Mouse (Mus musculus) large intestine, adult 2 months (tissue): ENCODE results near the gene Nlrx1. TPM values are rescaled to one million over a fixed set of nuclear protein-coding genes. Genes with fewer than 3 reads are reported as not detected.

Experiments
- DNase-seq: peaks from one replicate; pipeline ENCODE4 v3.0.0-alpha.2; 2012; ENCODE audit warnings: low read depth, low spot score
- WGBS: fragments of 180-500 bp; shearing (Covaris S2); methylation state at CpG from one replicate; pipeline ENCODE4 v1.1.7; 2018; 5-methylcytosine and 5-hydroxymethylcytosine counted together
- polyA plus RNA-seq: library from polyadenylated mRNA; depleted of rRNA; stranded (reverse); fragments of >200 nt; gene quantifications from 2 replicates; pipeline ENCODE4 v1.2.3, GENCODE M21; 2012; rRNA removed

Nlrx1 gene
- polyA plus RNA-seq, 1 experiment: 14.5 TPM

DNA sequence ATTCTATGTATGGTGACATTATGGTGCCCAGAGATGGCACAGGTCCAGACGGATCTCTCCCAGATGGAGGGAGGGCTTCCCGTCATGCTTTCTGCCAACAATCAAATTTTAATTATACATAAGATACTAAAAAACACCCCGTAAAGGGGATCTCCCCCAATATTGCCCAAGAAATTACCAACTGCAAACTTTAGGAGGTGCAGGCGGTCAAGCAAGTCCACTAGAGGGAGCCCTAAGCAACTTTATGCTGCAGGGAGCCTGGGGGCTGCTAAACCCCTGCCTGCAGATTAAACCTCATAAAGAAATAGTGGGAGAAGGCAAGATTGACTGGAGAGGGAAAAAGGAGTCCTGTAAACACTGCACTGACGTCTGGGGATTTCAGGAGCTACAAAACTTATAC is 29.0 kb downstream of the Nlrx1 start:
- 8% methylated on average over 5 of the region's 5 CpGs for WGBS
- no peak for DNase-seq

DNA sequence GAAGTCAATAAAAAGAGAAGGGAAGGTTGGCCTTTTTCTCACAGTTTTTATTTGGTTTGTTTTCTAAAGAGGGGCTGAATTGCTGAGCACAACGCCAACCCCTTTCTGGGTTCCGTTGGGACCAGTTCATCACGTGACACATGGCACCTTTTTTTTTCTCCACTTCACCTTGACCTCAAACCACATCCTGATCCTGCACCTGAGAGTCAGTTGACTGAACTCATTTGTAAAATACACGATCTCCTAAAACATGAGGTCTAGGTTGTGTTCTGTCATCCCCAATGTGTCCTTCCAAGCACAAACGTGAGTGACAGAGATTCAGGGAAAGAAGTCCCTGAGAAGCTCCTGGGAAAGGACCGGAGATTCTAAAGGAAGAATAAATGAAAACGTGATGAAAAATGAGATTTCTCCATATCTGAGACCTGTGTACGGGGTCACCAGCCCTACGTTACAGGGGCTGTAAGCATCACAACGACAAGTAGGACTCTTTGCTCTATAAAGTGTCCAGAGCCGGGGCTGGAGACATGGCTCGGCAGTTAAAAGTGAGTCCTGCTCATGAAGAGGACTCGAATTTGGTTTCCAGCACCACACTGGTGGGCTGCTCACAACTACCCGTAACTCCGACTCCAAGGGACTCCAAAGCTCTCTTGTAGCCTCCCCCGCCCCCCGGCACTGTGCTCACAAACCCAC is 29.8 kb downstream of the Nlrx1 start:
- no peak for DNase-seq
- 82% methylated on average over 17 of the region's 17 CpGs for WGBS

DNA sequence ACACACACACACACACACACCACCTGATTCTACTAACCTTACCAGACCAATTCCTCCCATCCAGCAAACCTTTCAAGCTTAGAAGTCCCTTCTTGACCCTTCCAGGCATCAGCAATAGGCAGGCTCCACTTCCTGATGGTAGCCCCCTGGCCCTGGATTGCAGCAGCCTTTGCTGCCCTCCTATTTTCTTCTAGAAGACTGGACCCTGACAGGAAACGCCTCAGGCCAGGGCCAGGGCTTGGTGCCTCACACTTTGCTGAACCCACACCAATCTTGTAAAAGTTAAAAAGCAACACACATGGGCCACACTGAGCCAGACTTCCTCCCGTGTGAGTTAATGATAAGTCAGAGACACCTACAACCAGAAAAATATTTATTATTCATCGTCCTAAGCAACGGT is 31.3 kb downstream of the Nlrx1 start:
- no peak for DNase-seq
- 34% methylated on average over 4 of the region's 4 CpGs for WGBS

DNA sequence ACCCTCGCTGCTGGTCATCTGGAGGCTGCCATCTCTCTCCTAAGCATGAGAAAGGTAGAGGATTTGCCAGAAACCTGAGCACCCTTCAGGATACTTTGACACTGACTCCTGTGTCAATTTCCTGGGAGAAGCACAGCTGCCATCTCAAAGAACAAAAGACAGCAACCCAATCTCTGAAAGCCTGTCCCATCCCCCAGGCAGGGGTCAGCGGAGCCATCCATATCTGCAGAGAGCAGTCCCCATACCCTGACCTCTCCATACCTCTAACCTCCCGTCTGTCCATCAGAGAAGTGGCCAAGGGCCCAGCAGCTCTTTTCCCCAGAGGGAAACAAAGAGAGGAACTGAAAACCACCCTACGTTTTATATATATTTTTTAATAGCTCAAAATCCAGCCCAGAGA is 31.8 kb downstream of the Nlrx1 start:
- DNase-seq: no peak
- WGBS: 71% methylated on average over 4 of the region's 4 CpGs

DNA sequence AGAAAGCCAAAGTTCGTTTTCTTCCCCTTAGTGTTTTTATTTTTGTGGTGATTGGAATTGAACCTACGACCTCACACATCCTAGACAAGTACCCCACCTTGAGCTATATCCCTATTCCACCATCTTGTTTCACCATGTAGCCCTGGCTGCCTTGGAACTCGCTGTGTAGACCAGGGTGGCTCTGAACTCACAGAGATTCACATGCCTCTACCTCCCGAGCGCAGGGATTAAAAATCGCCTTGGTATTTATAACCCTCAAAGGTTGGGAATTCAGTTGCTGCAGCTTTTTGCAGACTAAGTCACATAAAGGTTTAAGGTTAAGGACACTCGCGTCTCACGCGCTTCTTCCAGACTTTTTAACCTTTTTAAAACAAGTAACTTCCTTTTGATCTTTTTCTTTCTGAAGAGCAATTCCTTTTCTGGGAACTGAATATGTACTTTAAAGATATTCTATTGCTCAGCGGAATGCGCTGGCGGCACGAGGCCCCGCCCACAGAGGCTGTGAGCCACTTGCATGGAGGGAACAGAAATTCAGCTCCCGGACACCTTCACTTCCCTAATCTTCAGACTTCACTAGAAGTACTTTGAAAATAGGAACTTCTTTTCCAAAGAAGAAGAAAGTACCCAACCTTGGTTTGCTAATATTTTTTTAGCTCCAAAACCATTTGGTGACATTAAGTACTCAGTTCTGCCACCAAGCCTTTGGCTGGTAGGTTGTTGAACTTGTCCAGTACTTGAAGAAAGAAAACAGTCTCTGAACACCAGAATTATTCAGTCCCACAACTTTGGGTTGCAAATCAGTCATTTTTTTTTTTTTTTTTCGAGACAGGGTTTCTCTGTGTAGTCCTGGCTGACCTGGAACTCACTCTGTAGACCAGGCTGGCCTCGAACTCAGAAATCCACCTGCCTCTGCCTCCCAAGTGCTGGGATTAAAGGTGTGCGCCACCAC is 33.6 kb downstream of the Nlrx1 start:
- 14% methylated on average over 19 of the region's 19 CpGs for WGBS
- DNase-seq: no peak

DNA sequence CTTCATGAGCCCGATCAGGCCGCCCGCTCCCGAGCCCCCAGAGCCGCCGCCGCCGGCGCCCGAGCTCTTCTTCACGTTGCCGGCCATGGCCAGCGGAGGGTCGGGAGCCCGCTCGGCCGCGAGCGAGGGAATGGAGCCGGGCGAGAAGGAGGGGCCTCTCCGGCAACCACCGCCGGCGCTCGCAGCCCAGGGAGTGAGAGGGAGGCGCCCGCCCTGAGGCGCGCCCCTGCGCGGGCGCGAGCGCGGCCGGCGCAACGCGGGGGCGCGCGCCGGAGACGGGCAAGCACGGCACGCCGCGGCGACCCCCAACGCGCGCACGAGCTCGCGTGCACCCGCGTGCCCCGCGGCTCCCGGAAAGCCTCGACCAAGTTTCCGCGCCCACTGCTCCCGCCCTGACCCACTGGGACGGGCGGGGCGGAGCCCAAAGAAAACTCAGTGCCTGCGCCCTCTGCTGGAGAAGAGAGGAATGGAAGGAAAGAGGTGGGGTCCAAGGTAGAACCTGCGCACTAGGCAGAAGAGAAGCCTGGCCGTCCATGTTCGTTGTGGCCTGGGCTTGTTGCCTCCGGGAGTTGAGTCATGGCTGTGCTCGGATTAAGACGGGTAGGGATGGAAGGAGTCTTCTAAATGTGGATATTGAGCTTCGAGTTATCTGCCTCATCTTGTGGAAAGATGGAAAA is 34.5 kb downstream of the Nlrx1 start, which contains the start of gene Cbl:
Gene Cbl, minus strand, starts transcription at position 248 of the 677 bp plus-strand sequence.
- under 1% methylated on average over 75 of the region's 76 CpGs for WGBS
- DNase-seq: peak; percentile 99

DNA sequence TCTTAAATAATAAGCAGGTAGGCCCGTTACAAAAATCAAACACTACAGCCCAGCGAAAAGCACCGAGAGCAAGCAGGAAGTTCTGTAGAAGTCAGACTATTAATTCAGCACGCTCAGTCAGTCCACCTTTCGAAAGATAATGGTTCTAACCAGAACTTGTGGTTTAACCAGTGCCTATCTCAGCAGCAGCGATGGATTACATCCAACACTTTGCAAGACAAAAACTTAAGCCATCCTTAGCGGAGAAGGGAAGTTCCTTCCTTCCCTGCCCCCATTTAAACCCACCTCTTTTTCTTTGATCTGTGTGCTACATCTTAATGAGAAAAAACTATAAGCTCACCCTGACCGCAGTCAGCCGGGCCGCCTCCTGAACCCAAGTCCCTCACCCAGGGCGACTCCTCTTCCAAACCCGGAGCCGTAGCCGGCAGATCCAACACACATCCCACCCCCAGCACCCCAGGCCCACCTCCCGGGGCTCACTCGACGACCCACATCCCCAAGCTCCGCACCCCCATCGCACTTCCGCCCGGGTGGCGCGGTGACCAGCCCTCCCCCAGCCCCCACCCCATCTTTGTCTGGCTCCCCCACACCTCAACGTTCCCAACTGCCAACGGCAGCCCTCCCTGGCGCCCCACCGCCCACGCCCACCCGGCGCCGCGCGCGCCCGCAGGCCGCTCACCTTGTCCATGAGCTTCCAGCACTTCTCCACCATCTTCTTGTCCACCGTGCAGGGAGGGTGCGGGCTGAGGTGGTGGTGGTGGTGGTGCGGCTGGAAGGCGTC is 35.2 kb downstream of the Nlrx1 start:
- 1% methylated on average over 40 of the region's 40 CpGs for WGBS
- DNase-seq: no peak

DNA sequence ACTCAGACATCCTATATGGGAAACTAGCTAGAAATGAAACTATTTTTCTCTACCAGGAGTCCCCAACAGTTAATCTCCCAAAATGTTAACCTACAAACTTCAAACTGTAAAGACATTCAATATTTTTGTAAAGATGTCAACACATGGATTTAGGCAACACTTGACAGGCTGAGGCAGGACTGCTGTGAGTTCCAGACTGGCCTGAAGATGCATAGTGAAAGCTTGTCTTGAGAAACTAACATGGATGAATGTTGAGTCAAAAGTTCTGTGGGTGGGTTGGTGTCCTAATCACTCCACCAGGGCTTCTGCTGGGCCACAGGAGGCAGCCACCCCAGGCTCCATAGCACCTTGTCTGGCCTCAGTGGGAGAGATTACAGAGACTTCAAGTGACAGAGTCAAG is 36.8 kb downstream of the Nlrx1 start:
- DNase-seq: no peak

DNA sequence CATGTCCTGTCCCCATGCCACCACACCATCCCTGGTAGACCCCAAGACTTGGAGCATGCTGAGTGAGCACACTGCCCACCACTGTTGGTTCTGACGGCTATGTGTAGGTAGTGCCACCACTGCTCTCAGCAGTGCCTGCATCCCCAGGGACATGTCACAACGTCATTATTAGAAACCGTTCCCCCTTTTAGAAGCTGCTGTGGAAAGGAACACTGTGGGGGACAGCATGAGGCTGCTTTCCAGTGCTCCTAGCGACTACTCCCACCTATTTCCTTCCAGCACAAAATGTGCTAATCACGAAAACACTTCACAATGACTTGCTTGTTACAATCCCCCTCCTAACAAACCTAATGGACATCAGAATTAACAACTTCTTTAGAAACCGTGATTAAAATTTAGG is 42.4 kb downstream of the Nlrx1 start:
- no peak for DNase-seq

DNA sequence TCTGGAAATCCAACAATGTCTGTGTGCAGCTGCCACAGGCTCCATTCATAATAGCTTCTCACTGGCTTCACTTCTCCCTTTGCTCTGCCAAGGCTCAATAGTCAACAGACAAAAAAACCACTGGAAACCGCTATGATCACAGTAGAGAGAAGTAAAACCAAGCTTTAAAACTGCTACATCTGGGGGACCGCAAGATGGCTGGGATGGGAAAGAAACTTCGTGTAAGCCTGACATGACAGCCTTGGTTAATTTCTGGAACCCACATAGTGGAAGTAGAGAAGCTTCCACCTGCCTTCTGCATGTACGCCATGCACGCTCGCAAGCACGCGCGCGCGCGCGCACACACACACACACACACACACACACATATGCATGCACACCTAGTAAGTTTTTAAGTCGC is 54.9 kb downstream of the Nlrx1 start:
- 86% methylated on average over 14 of the region's 14 CpGs for WGBS
- no peak for DNase-seq

More for the DNA sequence above, 42.4 kb downstream of the Nlrx1 start:
- 49% methylated on average over 6 of the region's 6 CpGs for WGBS

DNA sequence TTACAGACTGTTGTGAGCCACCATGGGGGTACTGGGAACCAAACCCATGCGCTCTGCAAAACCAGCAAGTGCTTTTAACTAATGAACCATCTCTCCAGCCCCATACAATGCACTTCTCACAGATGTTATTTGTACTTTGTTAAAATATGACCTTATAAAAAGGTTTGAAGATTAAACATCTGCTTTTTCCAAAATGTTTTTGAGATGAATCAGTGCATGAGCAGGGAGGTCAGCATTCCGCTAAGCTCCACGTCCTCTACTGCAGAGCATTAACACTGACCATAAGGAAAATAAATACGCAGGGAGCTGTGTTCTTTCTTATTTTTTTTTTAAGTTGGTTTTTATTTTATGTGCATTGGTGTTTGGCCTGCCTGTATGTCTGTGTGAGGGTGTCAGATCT is 56.0 kb downstream of the Nlrx1 start:
- WGBS: 75% methylated on average over 4 of the region's 4 CpGs
- no peak for DNase-seq

DNA sequence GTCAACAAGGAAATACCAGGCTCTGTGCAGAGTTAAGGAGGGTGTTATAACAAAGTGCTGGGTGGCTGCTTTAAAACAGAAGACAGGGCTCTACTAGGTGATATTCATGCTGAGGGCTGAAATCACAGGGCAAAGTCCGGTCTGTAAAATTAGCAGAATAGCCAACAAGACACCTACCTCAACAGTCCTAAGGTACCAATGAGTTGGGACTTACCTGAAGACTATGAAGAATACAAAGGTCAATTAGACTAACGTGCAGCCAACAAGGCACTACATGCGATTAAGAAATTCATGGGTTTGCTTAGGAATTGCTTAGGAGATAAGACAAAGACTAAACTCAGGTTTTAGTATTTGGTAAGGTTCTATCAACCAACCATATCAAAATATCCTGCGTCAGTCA is 59.0 kb downstream of the Nlrx1 start:
- DNase-seq: peak; percentile 87
- WGBS: 43% methylated on average over 4 of the region's 4 CpGs

DNA sequence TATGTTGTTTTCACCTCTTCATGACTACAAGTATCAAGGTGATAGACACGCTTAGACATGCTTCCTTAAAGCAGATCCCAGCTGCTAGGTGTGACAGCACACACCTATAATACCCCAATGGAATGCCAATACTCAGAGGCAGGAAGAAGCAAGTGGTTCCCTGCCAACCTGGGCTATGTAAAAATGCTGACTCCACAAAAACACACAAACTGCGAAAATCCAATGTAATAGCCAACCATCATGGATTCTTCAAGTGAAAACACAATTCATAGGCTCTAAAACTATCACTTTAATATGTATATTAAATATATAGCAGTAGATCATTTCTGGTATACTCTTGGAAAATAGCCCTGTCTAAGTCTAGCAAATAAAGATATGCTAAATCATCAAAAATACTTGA is 60.6 kb downstream of the Nlrx1 start:
- WGBS: 62% methylated on average over 2 of the region's 2 CpGs
- DNase-seq: no peak

Other genes starting within 250 kb of the Nlrx1 start
- gene Thy1, start 225.2 kb downstream of the Nlrx1 start, polyA plus RNA-seq: 32.1 and 42.2 TPM in 2 replicates
- gene Usp2, start 201.6 kb downstream of the Nlrx1 start, polyA plus RNA-seq: 16.4 and 23.6 TPM in 2 replicates
- gene Mfrp, start 166.9 kb downstream of the Nlrx1 start, polyA plus RNA-seq: 0.03 TPM in 1 of 2 replicates, not detected in the other
- gene C1qtnf5, start 161.4 kb downstream of the Nlrx1 start, polyA plus RNA-seq: 5.6 and 6.0 TPM in 2 replicates
- gene Gm49380, start 155.1 kb downstream of the Nlrx1 start, polyA plus RNA-seq: not detected in 2 replicates
- 26.0 and 26.8 TPM in 2 replicates for gene Rnf26, start 155.1 kb downstream of the Nlrx1 start, polyA plus RNA-seq
- gene Mcam, start 134.1 kb downstream of the Nlrx1 start, polyA plus RNA-seq: 32.1 and 37.5 TPM in 2 replicates
- 6.8 and 12.1 TPM in 2 replicates for gene Cbl, start 34.5 kb downstream of the Nlrx1 start, polyA plus RNA-seq
- not detected in 2 replicates for gene Ccdc153, start 27.9 kb downstream of the Nlrx1 start, polyA plus RNA-seq
- 30.2 and 32.2 TPM in 2 replicates for gene Pdzd3, start 17.1 kb downstream of the Nlrx1 start, polyA plus RNA-seq
- gene Abcg4, start 20.0 kb upstream of the Nlrx1 start, polyA plus RNA-seq: 2.1 and 2.7 TPM in 2 replicates
- gene Hinfp, start 37.1 kb upstream of the Nlrx1 start, polyA plus RNA-seq: 18.4 and 32.8 TPM in 2 replicates
- 114 and 159 TPM in 2 replicates for gene C2cd2l, start 51.7 kb upstream of the Nlrx1 start, polyA plus RNA-seq
- gene Dpagt1, start 57.4 kb upstream of the Nlrx1 start, polyA plus RNA-seq: 71.4 and 79.3 TPM in 2 replicates
- gene H2afx, start 66.1 kb upstream of the Nlrx1 start, polyA plus RNA-seq: 149 and 167 TPM in 2 replicates
- 51.9 and 52.9 TPM in 2 replicates for gene Hmbs, start 75.6 kb upstream of the Nlrx1 start, polyA plus RNA-seq
- gene Vps11, start 93.1 kb upstream of the Nlrx1 start, polyA plus RNA-seq: 22.8 and 25.8 TPM in 2 replicates
- 82.2 and 92.0 TPM in 2 replicates for gene Hyou1, start 110.9 kb upstream of the Nlrx1 start, polyA plus RNA-seq
- 48.9 and 60.6 TPM in 2 replicates for gene Slc37a4, start 128.3 kb upstream of the Nlrx1 start, polyA plus RNA-seq
- 281 and 376 TPM in 2 replicates for gene Rps25, start 138.5 kb upstream of the Nlrx1 start, polyA plus RNA-seq
- 61.2 and 67.8 TPM in 2 replicates for gene Trappc4, start 139.0 kb upstream of the Nlrx1 start, polyA plus RNA-seq
- 18.0 and 30.4 TPM in 2 replicates for gene Ccdc84, start 150.0 kb upstream of the Nlrx1 start, polyA plus RNA-seq
- gene Foxr1, start 172.5 kb upstream of the Nlrx1 start, polyA plus RNA-seq: not detected in 2 replicates
- gene Upk2, start 186.4 kb upstream of the Nlrx1 start, polyA plus RNA-seq: not detected in 2 replicates
- gene Bcl9l, start 214.2 kb upstream of the Nlrx1 start, polyA plus RNA-seq: 10.0 and 13.4 TPM in 2 replicates